Comparison of ENCODE assay signal across 8 mouse cellular contexts in genomic region chr1:91366215-91367108, GRCm38 (mm10). TPM values are rescaled to one million over a fixed set of nuclear protein-coding genes. Genes with fewer than 3 reads are reported as not detected.
DNase-seq lines count a peak whose midpoint lies in the region; ATAC-seq and TF ChIP-seq lines count a peak whose summit lies in the region.

Gene Erfe, plus strand, starts transcription at chr1:91366430.

- TF ChIP-seq EP300 in ES-Bruce4 (IDR thresholded peaks at IDR 0.05; ENCODE audit: insufficient read depth, low read depth, low read length): no peak

- H3K9me3 ChIP-seq in ES-Bruce4 (replicated peaks; ENCODE audit: control insufficient read depth, insufficient read depth, low read length, poor library complexity, severe bottlenecking): no peaks in the 10 kb centered on the region
- no peaks in the 10 kb centered on the region; the same call in 1 of the 2 replicates for H3K9me3 ChIP-seq in forebrain, embryonic 11.5 days (ENCODE audit: control insufficient read depth, low read length)
- H3K9me3 ChIP-seq in megakaryocyte, embryonic 14.5 days: peaks cover 36% of the 10 kb centered on the region

- peak within 1 kb of the TSS; percentile 76 for H3K4me2 ChIP-seq in forebrain, embryonic 11.5 days (ENCODE audit: low read depth, low read length, severe bottlenecking)

- DNase-seq in adrenal gland, postnatal 10 days: peak; percentile 86
- peak; percentile 88 for DNase-seq in forebrain, embryonic 11.5 days (ENCODE audit: low spot score)
- peak; percentile 79 to 90 for DNase-seq in heart, postnatal 14 days
- DNase-seq in large intestine, adult 2 months (ENCODE audit: low read depth, low spot score): no peak
- DNase-seq in right cerebral cortex, postnatal 25 days: peak; percentile 36
- no peak for DNase-seq in adipocyte (ENCODE audit: low spot score)

- no peaks in the 10 kb centered on the region for H3K27me3 ChIP-seq in ES-Bruce4 (ENCODE audit: control insufficient read depth, insufficient read depth, low read length, poor library complexity, severe bottlenecking)
- peaks cover 9% of the 10 kb centered on the region for H3K27me3 ChIP-seq in forebrain, embryonic 11.5 days (ENCODE audit: control insufficient read depth, insufficient read depth, low read length)
- peaks cover 51% of the 10 kb centered on the region for H3K27me3 ChIP-seq in megakaryocyte, embryonic 14.5 days (replicated peaks)

- no peak within 1 kb of the TSS for H3K27ac ChIP-seq in ES-Bruce4 (ENCODE audit: insufficient read depth, low read length)
- no peak within 1 kb of the TSS for H3K27ac ChIP-seq in forebrain, embryonic 11.5 days (ENCODE audit: low read depth, low read length)

- peak; percentile 60 for ATAC-seq in forebrain, embryonic 11.5 days (replicated peaks; ENCODE audit: low FRiP score)

- TF ChIP-seq POLR2A in ES-Bruce4 (IDR thresholded peaks at IDR 0.05; ENCODE audit: insufficient read depth, low read length): no peak

- under 1% methylated on average over 58 of the region's 68 CpGs for WGBS in forebrain, embryonic 11.5 days
- WGBS in large intestine, adult 2 months: 1% methylated on average over 68 of the region's 68 CpGs

- TF ChIP-seq CTCF in ES-Bruce4 (IDR thresholded peaks at IDR 0.05; ENCODE audit: low read depth, low read length): peak; percentile 69

- intact Hi-C loops in heart, postnatal 14 days (cut with DNase I): no loop called here

- no peaks in the 10 kb centered on the region for H3K36me3 ChIP-seq in ES-Bruce4 (ENCODE audit: control insufficient read depth, insufficient read depth, low read length, poor library complexity, severe bottlenecking)
- no peaks in the 10 kb centered on the region; the same call in 1 of the 2 replicates for H3K36me3 ChIP-seq in forebrain, embryonic 11.5 days (ENCODE audit: control insufficient read depth, insufficient read depth, low read length)
- peaks cover 36% of the 10 kb centered on the region for H3K36me3 ChIP-seq in megakaryocyte, embryonic 14.5 days (replicated peaks; ENCODE audit: low read length)

- peak within 1 kb of the TSS; percentile 92 for H3K9ac ChIP-seq in ES-Bruce4 (ENCODE audit: low read depth, poor library complexity, severe bottlenecking)
- peak within 1 kb of the TSS; percentile 61 for H3K9ac ChIP-seq in forebrain, embryonic 11.5 days (ENCODE audit: low read length)

- H3K4me1 ChIP-seq in ES-Bruce4 (ENCODE audit: control insufficient read depth, insufficient read depth, low read length): no peaks in the 10 kb centered on the region
- H3K4me1 ChIP-seq in forebrain, embryonic 11.5 days (replicated peaks; ENCODE audit: control insufficient read depth, insufficient read depth, low read length): peaks cover 3% of the 10 kb centered on the region; the same call in 1 of the 2 replicates
- peaks cover 20% of the 10 kb centered on the region for H3K4me1 ChIP-seq in megakaryocyte, embryonic 14.5 days

- H3K4me3 ChIP-seq in ES-Bruce4 (ENCODE audit: low read depth, low read length): peak within 1 kb of the TSS; percentile 90
- peak within 1 kb of the TSS; percentile 42 for H3K4me3 ChIP-seq in forebrain, embryonic 11.5 days (ENCODE audit: low read depth, low read length)
- peak within 1 kb of the TSS; percentile 91 for H3K4me3 ChIP-seq in megakaryocyte, embryonic 14.5 days (replicated peaks)

RNA-seq across cellular contexts. Expression of gene Erfe, which starts in this region (rescaled TPM):
- 7.0 and 13.3 TPM in 2 replicates for polyA plus RNA-seq in ES-Bruce4 (2011; ENCODE audit: insufficient read depth, insufficient read length, low read depth, missing spikeins)
- 1 to 10 TPM; 1.0 to 2.2 TPM for total RNA-seq in adrenal gland, postnatal 10 days (2021)
- 0.91 and 2.0 TPM in 2 replicates for polyA plus RNA-seq in forebrain, embryonic 11.5 days (2014; fragmentation: Nextera tagmentation; extraction: Ambion mirVana)
- total RNA-seq in heart, postnatal 14 days (2021): under 1 TPM; 0.15 to 0.41 TPM
- polyA plus RNA-seq in large intestine, adult 2 months (2012; rRNA removed): 14.1 and 14.3 TPM in 2 replicates
- 0.04 TPM in 1 of 2 replicates, not detected in the other for polyA plus RNA-seq in megakaryocyte, embryonic 14.5 days (2012; ENCODE audit: insufficient read depth, low replicate concordance)

Comparison
In these comparisons a context has a peak if more than half of its experiments do, and no peak if none do; other contexts are left out.
1. Peak in DNase-seq in heart, postnatal 14 days; RNA of the gene not detected or under 1 TPM.
2. DNase-seq: peak in adrenal gland, postnatal 10 days (single experiment), forebrain, embryonic 11.5 days (single experiment) and right cerebral cortex, postnatal 25 days (single experiment); none in large intestine, adult 2 months (single experiment) and adipocyte (single experiment).
3. Peak in every context shown above with its lines, with median percentiles within 50 percentile points of each other: H3K4me3 ChIP-seq.